Mouse (Mus musculus) E14TG2a.4 (cell line): ENCODE results near the gene Odr4.

Source experiments
- CTCF ChIP-seq: conservative IDR thresholded peaks from 2 replicates; pipeline ENCODE4 v1.5.1; 2014; ENCODE audit warnings: low read length
- NANOG ChIP-seq: IDR thresholded peaks from 2 replicates; pipeline ENCODE4 v1.6.1; 2014; ENCODE audit warnings: borderline replicate concordance, low read length, mixed read lengths
- POU5F1 ChIP-seq: IDR thresholded peaks from 2 replicates; pipeline ENCODE4 v1.6.1; 2014; ENCODE audit warnings: low read length, borderline replicate concordance

DNA sequence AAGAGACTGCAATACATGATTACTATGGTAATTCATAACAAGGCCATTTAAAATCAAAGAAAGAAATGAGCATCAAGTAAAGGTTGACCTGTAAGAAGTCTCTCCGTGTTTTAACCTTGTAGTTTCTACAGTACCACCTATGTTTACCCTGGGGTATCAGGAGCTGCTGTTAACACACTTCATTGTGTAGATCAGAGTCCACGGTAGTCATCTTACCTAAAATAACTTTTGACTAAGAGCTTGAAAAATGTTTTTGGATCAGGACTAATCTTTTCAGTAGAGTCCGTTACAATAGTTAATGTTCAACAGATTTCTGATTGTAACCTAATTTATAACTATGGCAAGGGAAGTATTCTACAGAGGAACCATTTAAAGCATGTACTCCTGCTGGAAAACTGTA is 11.7 kb upstream of the Odr4 start:
- TF ChIP-seq CTCF (no peak), POU5F1 (no peak), NANOG (no peak)
